Mouse (Mus musculus) heart, postnatal 0 days (tissue): ENCODE results near the gene Pde7b.

Experiments used
- CTCF ChIP-seq: IDR thresholded peaks from 2 replicates; pipeline ENCODE4 v1.5.1; 2016; ENCODE audit warnings: antibody characterized with exemption, control low read depth, low read depth
- EP300 ChIP-seq: IDR thresholded peaks from 2 replicates; pipeline ENCODE4 v1.6.1; 2016; ENCODE audit warnings: antibody characterized with exemption, low read depth

DNA sequence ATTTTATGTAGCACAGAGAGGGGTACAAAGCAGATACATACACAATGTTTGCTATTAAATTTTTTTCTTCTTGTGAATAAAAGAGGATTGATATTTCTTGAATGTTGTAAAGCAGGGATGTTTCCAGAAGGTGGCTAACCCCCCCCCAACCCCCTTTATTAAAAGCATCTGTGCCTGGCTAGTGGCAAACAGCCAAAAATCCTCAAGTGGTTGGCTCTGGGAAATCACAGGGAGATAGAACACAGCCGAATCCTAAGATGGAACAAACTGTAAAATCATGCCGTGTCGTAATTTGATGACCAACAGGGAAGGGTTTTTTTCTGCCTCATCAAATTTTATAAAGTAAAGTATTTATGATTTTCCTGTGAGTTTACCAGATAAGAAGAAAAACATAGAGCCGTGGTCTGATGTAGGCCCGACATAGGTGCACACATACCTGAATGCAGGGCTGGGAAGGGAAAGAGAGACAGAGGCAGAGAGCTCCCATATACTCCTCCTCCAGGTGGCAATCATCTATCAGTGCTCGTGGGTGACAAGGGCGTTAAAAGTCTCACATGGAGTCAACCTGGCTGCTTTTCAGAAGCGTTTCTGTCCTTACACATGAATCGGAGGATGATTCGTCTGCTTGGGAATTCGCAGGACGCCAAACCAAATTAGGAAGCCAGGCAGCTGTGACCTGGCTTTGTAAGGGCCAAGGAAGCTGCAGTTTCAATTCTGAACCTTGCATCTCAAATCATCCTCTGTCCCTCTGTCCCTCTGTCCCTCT is 67.4 kb downstream of the Pde7b start:
- TF ChIP-seq CTCF (peak; percentile 1; the same call in 1 of the 2 replicates), EP300 (peak; percentile 57; the same call in 1 of the 2 replicates)
